Mouse (Mus musculus): ENCODE measurements at regions not wholly inside any gene's neighbourhood (a gene's known extent, or its start where the extent isn't known, plus 50 kb on each side); places are given as distances from the start of the nearest gene placed in this dataset.

- 48% methylated on average over 2 of the region's 2 CpGs for WGBS
- H3K27me3 ChIP-seq (replicated peaks; ENCODE audit: insufficient read depth, low read length) = no peaks in the 10 kb centered on the region
- H3K27ac ChIP-seq (ENCODE audit: low read length) = no peak overlapping the region
- H3K9me3 ChIP-seq (ENCODE audit: low read length) = no peaks in the 10 kb centered on the region
- no peak overlapping the region for H3K4me2 ChIP-seq (replicated peaks; ENCODE audit: low read depth, low read length)
- no peaks in the 10 kb centered on the region for H3K36me3 ChIP-seq (ENCODE audit: insufficient read depth, low read length)
- TF ChIP-seq CTCF (IDR thresholded peaks at IDR 0.05) = no peak
- TF ChIP-seq EP300 (IDR thresholded peaks at IDR 0.05) = no peak
- H3K4me3 ChIP-seq (ENCODE audit: low read depth, low read length) = no peak overlapping the region
- DNase-seq (ENCODE audit: low spot score) = no peak
- no peak for ATAC-seq
- H3K4me1 ChIP-seq (ENCODE audit: insufficient read depth, low read depth, low read length) = no peaks in the 10 kb centered on the region
- no peak overlapping the region for H3K9ac ChIP-seq (replicated peaks; ENCODE audit: low read depth)
Observed at GRCm38 (mm10) chr10:97141561-97141960, 337.8 kb upstream of the Dcn start.

- Histone ChIP-seq H3K4me3 (ENCODE audit: low read depth, low read length) (no peak overlapping the region), H3K36me3 (ENCODE audit: insufficient read depth, low read length) (no peaks in the 10 kb centered on the region), H3K9ac (replicated peaks; ENCODE audit: low read depth) (no peak overlapping the region), H3K4me1 (ENCODE audit: insufficient read depth, low read depth, low read length) (no peaks in the 10 kb centered on the region), H3K27ac (ENCODE audit: low read length) (no peak overlapping the region), H3K27me3 (replicated peaks; ENCODE audit: insufficient read depth, low read length) (no peaks in the 10 kb centered on the region), H3K9me3 (ENCODE audit: low read length) (no peaks in the 10 kb centered on the region), H3K4me2 (replicated peaks; ENCODE audit: low read depth, low read length) (no peak overlapping the region)
- TF ChIP-seq CTCF (IDR thresholded peaks at IDR 0.05) (no peak), EP300 (IDR thresholded peaks at IDR 0.05) (no peak)
- 57% methylated on average over 11 of the region's 11 CpGs for WGBS
- ATAC-seq (no peak), DNase-seq (ENCODE audit: low spot score) (no peak)
Observed at GRCm38 (mm10) chr10:97158561-97159395, 320.6 kb upstream of the Dcn start.

DNA sequence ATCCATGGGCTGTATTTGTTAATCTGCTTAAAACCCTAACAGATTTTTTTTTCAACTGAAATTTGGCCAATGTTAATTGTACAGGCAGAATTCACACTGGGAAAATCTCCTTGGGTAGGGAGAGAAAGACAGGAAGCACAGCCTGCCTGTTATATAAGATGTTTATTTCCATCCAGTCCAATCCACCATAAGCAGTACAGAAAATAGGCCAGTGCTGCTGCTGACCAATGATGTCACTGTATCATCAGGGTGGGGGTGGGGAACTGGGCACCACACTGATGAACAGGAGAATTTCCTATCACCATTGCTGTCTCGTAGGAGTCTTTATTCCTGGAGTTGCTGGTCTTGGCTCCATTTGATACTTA lies 320.0 kb upstream of the Dcn start:
- no peak overlapping the region for H3K4me3 ChIP-seq (ENCODE audit: low read depth, low read length)
- WGBS = 62% methylated on average over 1 of the region's 1 CpGs
- H3K4me2 ChIP-seq (replicated peaks; ENCODE audit: low read depth, low read length) = no peak overlapping the region
- ATAC-seq = no peak
- no peak for DNase-seq (ENCODE audit: low spot score)
- no peaks in the 10 kb centered on the region for H3K4me1 ChIP-seq (ENCODE audit: insufficient read depth, low read depth, low read length)
- no peaks in the 10 kb centered on the region for H3K36me3 ChIP-seq (ENCODE audit: insufficient read depth, low read length)
- no peaks in the 10 kb centered on the region for H3K27me3 ChIP-seq (replicated peaks; ENCODE audit: insufficient read depth, low read length)
- no peaks in the 10 kb centered on the region for H3K9me3 ChIP-seq (ENCODE audit: low read length)
- H3K27ac ChIP-seq (ENCODE audit: low read length) = no peak overlapping the region
- no peak for TF ChIP-seq EP300 (IDR thresholded peaks at IDR 0.05)
- TF ChIP-seq CTCF (IDR thresholded peaks at IDR 0.05) = no peak
- no peak overlapping the region for H3K9ac ChIP-seq (replicated peaks; ENCODE audit: low read depth)

- Histone ChIP-seq H3K9me3 (ENCODE audit: low read length) (no peaks in the 10 kb centered on the region), H3K27ac (ENCODE audit: low read length) (no peak overlapping the region), H3K4me1 (ENCODE audit: insufficient read depth, low read depth, low read length) (no peaks in the 10 kb centered on the region), H3K4me2 (replicated peaks; ENCODE audit: low read depth, low read length) (no peak overlapping the region), H3K36me3 (ENCODE audit: insufficient read depth, low read length) (no peaks in the 10 kb centered on the region), H3K4me3 (ENCODE audit: low read depth, low read length) (no peak overlapping the region), H3K27me3 (replicated peaks; ENCODE audit: insufficient read depth, low read length) (no peaks in the 10 kb centered on the region), H3K9ac (replicated peaks; ENCODE audit: low read depth) (no peak overlapping the region)
- TF ChIP-seq EP300 (IDR thresholded peaks at IDR 0.05) (no peak), CTCF (IDR thresholded peaks at IDR 0.05) (peak; percentile 84)
- ATAC-seq (peak; percentile 41), DNase-seq (ENCODE audit: low spot score) (peak; percentile 80)
- WGBS = 47% methylated on average over 10 of the region's 10 CpGs
Observed at GRCm38 (mm10) chr10:97159831-97160575, 319.4 kb upstream of the Dcn start.

DNA sequence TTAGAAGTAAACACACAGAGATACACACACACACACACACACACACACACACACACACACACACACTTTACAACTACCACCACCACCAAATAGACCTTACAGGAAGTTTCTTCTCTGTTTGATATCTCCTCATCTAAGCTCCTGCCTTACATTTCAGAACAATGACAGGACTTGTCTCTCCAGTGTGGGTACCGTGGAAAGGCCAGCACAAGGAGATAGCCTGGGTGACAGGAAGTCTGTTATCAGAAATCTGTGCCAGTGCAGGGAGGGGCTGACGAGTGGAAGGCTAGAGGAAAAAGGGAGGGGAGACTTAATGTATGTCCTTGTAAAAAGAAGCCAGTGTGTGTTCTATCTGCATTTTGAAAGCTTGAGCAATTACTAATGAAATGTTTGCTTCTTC lies 318.5 kb upstream of the Dcn start:
- TF ChIP-seq CTCF (IDR thresholded peaks at IDR 0.05) (no peak), EP300 (IDR thresholded peaks at IDR 0.05) (no peak)
- ATAC-seq = peak; percentile 43; the same call in 1 of the 2 replicates
- peak; percentile 17 for DNase-seq (ENCODE audit: low spot score)
- Histone ChIP-seq H3K4me3 (ENCODE audit: low read depth, low read length) (no peak overlapping the region), H3K9ac (replicated peaks; ENCODE audit: low read depth) (no peak overlapping the region), H3K9me3 (ENCODE audit: low read length) (no peaks in the 10 kb centered on the region), H3K4me2 (replicated peaks; ENCODE audit: low read depth, low read length) (no peak overlapping the region), H3K36me3 (ENCODE audit: insufficient read depth, low read length) (no peaks in the 10 kb centered on the region), H3K27me3 (replicated peaks; ENCODE audit: insufficient read depth, low read length) (no peaks in the 10 kb centered on the region), H3K27ac (ENCODE audit: low read length) (no peak overlapping the region), H3K4me1 (ENCODE audit: insufficient read depth, low read depth, low read length) (no peaks in the 10 kb centered on the region)
- WGBS = 9% methylated on average over 2 of the region's 2 CpGs

DNA sequence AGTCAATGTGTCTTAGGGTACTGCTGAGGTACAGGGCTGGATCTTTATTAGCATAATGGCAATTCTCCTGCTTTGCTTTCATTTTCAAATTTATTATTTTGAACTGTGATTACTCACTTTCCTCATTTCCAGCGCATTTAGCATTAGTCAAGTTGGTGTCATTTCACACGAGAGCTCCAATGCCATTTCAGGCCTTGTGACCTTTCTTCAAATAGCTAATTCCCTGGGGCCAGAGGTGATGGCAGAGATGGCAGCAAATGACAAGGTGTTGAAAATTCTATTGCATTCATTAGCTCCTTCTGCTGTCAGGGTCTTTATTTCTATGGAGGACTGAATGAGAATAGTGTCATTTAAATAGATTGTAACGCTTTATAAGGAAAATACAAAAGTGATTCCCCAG lies 300.9 kb upstream of the Dcn start:
- no peaks in the 10 kb centered on the region for H3K27me3 ChIP-seq (replicated peaks; ENCODE audit: insufficient read depth, low read length)
- no peaks in the 10 kb centered on the region for H3K4me1 ChIP-seq (ENCODE audit: insufficient read depth, low read depth, low read length)
- H3K4me2 ChIP-seq (replicated peaks; ENCODE audit: low read depth, low read length) = no peak overlapping the region
- 77% methylated on average over 3 of the region's 3 CpGs for WGBS
- DNase-seq (ENCODE audit: low spot score) = no peak
- no peak for TF ChIP-seq CTCF (IDR thresholded peaks at IDR 0.05)
- no peak for TF ChIP-seq EP300 (IDR thresholded peaks at IDR 0.05)
- no peak overlapping the region for H3K27ac ChIP-seq (ENCODE audit: low read length)
- H3K36me3 ChIP-seq (ENCODE audit: insufficient read depth, low read length) = no peaks in the 10 kb centered on the region
- no peak overlapping the region for H3K4me3 ChIP-seq (ENCODE audit: low read depth, low read length)
- H3K9ac ChIP-seq (replicated peaks; ENCODE audit: low read depth) = no peak overlapping the region
- no peaks in the 10 kb centered on the region for H3K9me3 ChIP-seq (ENCODE audit: low read length)
- ATAC-seq = no peak
